In the genomic region with DNA sequence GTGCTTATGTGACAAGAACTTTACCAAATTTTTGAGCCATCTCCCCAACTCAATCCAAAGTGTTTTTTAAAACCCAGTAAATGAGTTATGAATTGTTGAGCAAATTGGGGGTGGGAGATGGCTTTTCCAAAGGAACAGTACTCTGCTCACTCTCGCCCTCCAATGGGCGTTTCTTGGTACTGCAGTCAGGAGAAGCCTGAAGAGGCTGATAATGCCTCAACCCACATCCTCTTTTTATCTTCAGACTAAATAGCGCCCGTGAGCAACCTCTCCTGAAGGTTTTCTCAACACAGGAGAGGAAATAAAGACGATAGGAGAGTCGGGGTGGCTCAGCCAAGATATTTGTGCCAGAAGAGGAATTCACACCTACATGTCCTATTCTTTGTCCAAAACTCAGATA, we compare ENCODE assay signal across 8 mouse cellular contexts. TPM values are rescaled to one million over a fixed set of nuclear protein-coding genes. Genes with fewer than 3 reads are reported as not detected.
DNase-seq lines count a peak whose midpoint lies in the region; ATAC-seq and TF ChIP-seq lines count a peak whose summit lies in the region.

No protein-coding gene starts in this region.

- no peaks in the 10 kb centered on the region for H3K4me1 ChIP-seq in hindbrain, postnatal 0 days (ENCODE audit: insufficient read depth, low read length)
- H3K4me1 ChIP-seq in hindbrain, embryonic 14.5 days (replicated peaks; ENCODE audit: control insufficient read depth, insufficient read depth, low read length) = 0 out of 2 replicates have a peak, but pooled peaks cover 5% of the 10 kb centered on the region

- H3K9me3 ChIP-seq in hindbrain, postnatal 0 days (ENCODE audit: low read length) = no peaks in the 10 kb centered on the region
- H3K9me3 ChIP-seq in hindbrain, embryonic 14.5 days (ENCODE audit: control insufficient read depth, low read length) = no peaks in the 10 kb centered on the region

- no peak overlapping the region for H3K4me2 ChIP-seq in hindbrain, postnatal 0 days (ENCODE audit: low read depth, low read length)
- H3K4me2 ChIP-seq in hindbrain, embryonic 14.5 days (replicated peaks) = no peak overlapping the region

- ATAC-seq in hindbrain, postnatal 0 days = no peak
- no peak for ATAC-seq in hindbrain, embryonic 14.5 days (ENCODE audit: low FRiP score)

- no peak overlapping the region for H3K27ac ChIP-seq in hindbrain, postnatal 0 days
- no peak overlapping the region for H3K27ac ChIP-seq in hindbrain, embryonic 14.5 days

- H3K9ac ChIP-seq in hindbrain, postnatal 0 days (replicated peaks; ENCODE audit: low read length) = no peak overlapping the region
- H3K9ac ChIP-seq in hindbrain, embryonic 14.5 days = no peak overlapping the region

- H3K27me3 ChIP-seq in hindbrain, postnatal 0 days (ENCODE audit: insufficient read depth, low read length) = no peaks in the 10 kb centered on the region
- H3K27me3 ChIP-seq in hindbrain, embryonic 14.5 days (ENCODE audit: control insufficient read depth, insufficient read depth, low read length) = no peaks in the 10 kb centered on the region

- WGBS in hindbrain, postnatal 0 days = 30% methylated on average over 6 of the region's 6 CpGs
- WGBS in hindbrain, embryonic 14.5 days = 26% methylated on average over 6 of the region's 6 CpGs

- no peaks in the 10 kb centered on the region for H3K36me3 ChIP-seq in hindbrain, postnatal 0 days (ENCODE audit: insufficient read depth, low read length)
- H3K36me3 ChIP-seq in hindbrain, embryonic 14.5 days (replicated peaks; ENCODE audit: control insufficient read depth, insufficient read depth) = no peaks in the 10 kb centered on the region

- DNase-seq in hindbrain, postnatal 0 days (ENCODE audit: low spot score) = peak; percentile 52
- no peak for DNase-seq in hindbrain, embryonic 14.5 days (ENCODE audit: low spot score)
- DNase-seq in 3T3-L1 (ENCODE audit: low read depth, low spot score) = peak; percentile 23
- DNase-seq in ES-CJ7 (ENCODE audit: low read depth, low spot score) = peak; percentile 41
- DNase-seq in heart, postnatal 10 days = peak; percentile 33 to 64
- peak; percentile 60 for DNase-seq in retina, embryonic 14.5 days (ENCODE audit: low spot score)
- DNase-seq in spleen, adult 18-20 months = no peak
- DNase-seq in adipocyte (ENCODE audit: low spot score) = no peak

- peak; percentile 67 for TF ChIP-seq CTCF in hindbrain, postnatal 0 days (IDR thresholded peaks at IDR 0.05; ENCODE audit: low read depth)

- H3K4me3 ChIP-seq in hindbrain, postnatal 0 days (ENCODE audit: low read length) = no peak overlapping the region
- no peak overlapping the region for H3K4me3 ChIP-seq in hindbrain, embryonic 14.5 days (replicated peaks; ENCODE audit: low read length)

- intact Hi-C loops in heart, postnatal 10 days (cut with DNase I) = loop anchor here (5.0 kb wide), 1 partner anchor 60 kb away; no protein-coding TSS in a partner anchor

RNA-seq across cellular contexts. Expression of a gene that starts 19.7 kb away (rescaled TPM):
- total RNA-seq in hindbrain, postnatal 0 days (2014; rRNA removed) = 5.6 and 13.5 TPM in 2 replicates
- 22.2 and 22.9 TPM in 2 replicates for polyA plus RNA-seq in hindbrain, postnatal 0 days (2015; fragmentation: Nextera tagmentation; extraction: Ambion mirVana)
- polyA plus RNA-seq in hindbrain, embryonic 14.5 days (2014; fragmentation: Nextera tagmentation; extraction: Ambion mirVana) = 20.4 and 25.6 TPM in 2 replicates
- total RNA-seq in heart, postnatal 10 days (2021) = 10 to 100 TPM; 22.4 to 23.2 TPM

Comparison
In these comparisons a context has a peak if more than half of its experiments do, and no peak if none do; other contexts are left out.
1. DNase-seq: peak in hindbrain, postnatal 0 days (single experiment), 3T3-L1 (single experiment), ES-CJ7 (single experiment), heart, postnatal 10 days (2 of 2) and retina, embryonic 14.5 days (single experiment); none in hindbrain, embryonic 14.5 days (single experiment), spleen, adult 18-20 months (0 of 2) and adipocyte (single experiment).